Mouse (Mus musculus) urinary bladder, adult 2 months (tissue): ENCODE measurements around the gene Ndufaf8. TPM values are rescaled to one million over a fixed set of nuclear protein-coding genes. Genes with fewer than 3 reads are reported as not detected.

Experiments
- DNase-seq: peaks from one replicate; pipeline ENCODE4 v3.0.0; 2022; ENCODE audit warnings: low spot score
- polyA plus RNA-seq: library from polyadenylated mRNA; depleted of rRNA; stranded (reverse); fragments of >200 nt; gene quantifications from 2 replicates; pipeline ENCODE4 v1.2.3, GENCODE M21; 2012; rRNA removed

Gene Ndufaf8
- polyA plus RNA-seq, 1 experiment = 47.2 TPM

GRCm38 (mm10) chr11:120136195-120136594 is 37.5 kb downstream of the Ndufaf8 start:
- DNase-seq = no peak

DNA sequence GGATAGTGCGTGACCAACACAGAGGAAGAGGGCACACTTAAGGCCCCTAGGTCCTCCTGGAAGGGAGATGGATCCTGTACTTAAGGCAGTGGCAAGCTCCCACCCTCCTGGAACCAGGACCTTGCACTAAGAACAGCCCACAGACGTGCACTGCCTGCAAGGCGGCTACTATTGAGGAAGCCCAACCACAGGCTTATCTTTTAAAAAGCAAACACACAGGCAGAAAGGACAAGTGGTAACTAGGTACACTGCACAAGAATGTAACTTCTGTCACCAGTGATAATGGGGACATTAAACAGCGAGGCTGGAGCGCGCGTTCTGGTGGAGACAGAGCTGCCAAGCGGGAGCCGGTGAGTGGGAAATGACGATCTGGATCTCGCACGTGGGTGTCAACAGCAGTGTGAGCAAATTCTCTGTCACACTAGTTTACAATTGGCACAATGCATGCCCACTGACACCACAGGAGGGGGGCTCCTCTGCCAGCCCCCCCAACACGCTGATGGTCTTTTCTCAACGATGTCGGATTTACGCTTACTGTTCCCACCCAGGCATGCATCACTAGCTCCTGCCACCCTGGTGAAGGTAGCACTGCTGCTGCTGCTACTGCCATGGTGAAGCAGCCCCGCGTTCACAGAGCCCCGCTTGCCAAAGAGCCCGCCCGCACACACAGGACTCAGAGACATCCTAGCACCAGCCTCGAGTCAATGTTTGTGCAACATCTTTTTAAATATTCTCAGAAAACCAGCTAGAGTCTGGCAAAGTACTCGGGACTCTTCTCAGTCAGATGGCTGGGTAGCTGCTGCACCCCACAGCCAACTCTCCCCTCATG is 38.3 kb downstream of the Ndufaf8 start:
- no peak for DNase-seq

GRCm38 (mm10) chr11:120137625-120138004 is 38.9 kb downstream of the Ndufaf8 start:
- DNase-seq = no peak

DNA sequence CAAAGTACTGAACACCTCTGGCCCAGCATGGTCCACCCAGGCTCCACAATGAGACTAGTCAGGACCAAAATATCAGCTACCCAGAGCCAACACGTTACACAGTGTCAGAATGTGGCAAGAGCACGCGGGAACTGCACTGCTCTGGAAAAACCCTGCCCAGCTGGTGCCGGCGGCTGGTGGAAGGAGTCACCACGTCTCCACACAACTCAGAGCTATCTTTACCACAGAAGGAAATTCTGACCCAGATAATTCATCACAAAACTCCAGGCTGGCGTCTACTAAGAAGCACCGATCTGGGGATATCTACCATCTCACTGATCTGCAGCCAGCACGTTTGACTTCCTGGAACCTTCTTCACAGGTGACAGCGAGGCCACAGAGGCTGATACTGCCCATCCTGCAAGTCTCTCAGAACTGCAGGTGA is 40.6 kb downstream of the Ndufaf8 start:
- no peak for DNase-seq

DNA sequence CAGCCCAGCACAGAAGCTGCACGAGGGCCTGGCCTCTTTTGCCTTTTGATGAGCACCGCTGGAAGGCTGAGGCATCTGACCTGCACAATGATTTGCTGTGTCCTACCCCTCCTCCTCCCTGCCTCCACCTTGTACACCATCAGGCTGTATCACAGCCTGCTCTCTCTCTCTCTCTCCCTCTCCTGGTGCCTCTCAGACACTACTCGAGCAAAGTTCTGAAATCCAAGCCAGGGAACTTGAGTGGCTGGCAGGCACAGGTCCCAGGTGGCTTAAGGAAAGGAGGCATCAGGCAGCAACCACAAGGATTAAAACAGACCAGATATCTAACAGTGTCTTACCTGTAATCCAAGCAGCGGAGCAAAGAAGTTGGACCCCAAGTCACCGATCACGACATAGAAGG is 41.5 kb downstream of the Ndufaf8 start:
- no peak for DNase-seq

DNA sequence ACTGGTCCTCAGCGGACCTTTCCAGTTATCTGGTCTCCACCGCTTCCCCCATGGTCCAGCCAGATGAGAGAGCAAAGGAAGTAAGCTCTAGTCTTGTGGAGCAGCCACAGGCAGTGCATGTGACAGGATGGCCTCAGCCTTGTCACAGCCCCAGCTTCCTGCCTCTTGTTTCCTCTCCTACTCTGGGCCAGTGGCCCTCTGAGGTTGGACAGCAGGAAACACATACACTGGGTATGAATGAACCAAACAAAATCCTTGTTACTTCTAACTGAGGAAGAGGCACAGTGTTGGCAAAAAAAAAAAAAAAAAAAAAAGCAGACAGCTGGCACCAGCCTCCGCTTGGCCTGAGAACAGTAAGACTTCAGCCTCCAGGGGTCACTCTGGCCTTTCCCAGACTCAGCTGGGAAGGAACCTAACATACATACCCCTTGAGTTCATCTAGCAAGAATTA is 43.9 kb downstream of the Ndufaf8 start:
- no peak for DNase-seq

GRCm38 (mm10) chr11:120143708-120144497 is 45.2 kb downstream of the Ndufaf8 start:
- DNase-seq = no peak

DNA sequence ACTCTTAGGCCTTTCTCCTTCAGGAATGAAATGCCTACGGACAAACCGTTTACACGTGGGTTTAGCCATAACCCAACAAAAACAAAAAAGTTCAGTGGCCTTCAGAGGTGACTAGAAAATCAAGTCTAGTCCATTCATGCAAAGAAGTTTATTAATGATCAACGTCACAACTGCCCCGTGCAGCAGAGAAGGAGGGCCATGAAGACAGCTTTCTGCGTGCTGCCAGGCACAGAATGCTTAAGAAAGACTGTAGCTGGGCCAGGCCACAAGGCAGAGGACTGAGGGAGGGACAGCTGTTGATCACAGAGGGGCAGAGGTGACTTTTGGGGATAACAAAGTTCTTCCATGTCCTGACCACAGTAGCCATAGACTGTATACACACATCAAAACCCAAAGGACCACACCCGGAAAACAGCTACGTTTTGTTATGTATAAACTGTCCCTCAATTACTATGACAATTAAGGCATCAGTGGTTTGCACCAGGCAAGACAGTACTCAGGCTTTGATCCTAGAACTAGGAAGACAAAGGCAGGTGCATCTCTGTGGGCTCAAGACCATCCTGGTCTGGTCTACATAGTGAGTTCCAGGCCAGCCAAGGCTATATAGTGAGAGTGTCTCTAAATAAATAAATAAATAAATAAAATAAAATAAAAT is 49.6 kb downstream of the Ndufaf8 start:
- no peak for DNase-seq

GRCm38 (mm10) chr11:120149510-120150200 is 50.9 kb downstream of the Ndufaf8 start:
- no peak for DNase-seq

Other genes with a start within 250 kb of the Ndufaf8 start
- 35.3 and 38.0 TPM in 2 replicates for gene Chmp6, start 185.5 kb upstream of the Ndufaf8 start, polyA plus RNA-seq
- gene Baiap2, start 156.2 kb upstream of the Ndufaf8 start, polyA plus RNA-seq = 35.1 and 39.0 TPM in 2 replicates
- 15.2 and 15.3 TPM in 2 replicates for gene Aatk, start 51.8 kb upstream of the Ndufaf8 start, polyA plus RNA-seq
- 7.6 and 10.5 TPM in 2 replicates for gene Cep131, start 12.1 kb upstream of the Ndufaf8 start, polyA plus RNA-seq
- 36.5 and 38.5 TPM in 2 replicates for gene Tepsin, start 197 bp upstream of the Ndufaf8 start, polyA plus RNA-seq
- gene Slc38a10, start 52.4 kb downstream of the Ndufaf8 start, polyA plus RNA-seq = 60.0 and 72.0 TPM in 2 replicates
- gene Bahcc1, start 134.0 kb downstream of the Ndufaf8 start, polyA plus RNA-seq = 4.3 and 8.2 TPM in 2 replicates
- gene Actg1, start 249.6 kb downstream of the Ndufaf8 start, polyA plus RNA-seq = 1,024 and 1,454 TPM in 2 replicates